Mouse (Mus musculus) neural tube, embryonic 14.5 days (tissue): ENCODE data around the gene 2610528A11Rik. TPM values are rescaled to one million over a fixed set of nuclear protein-coding genes. Genes with fewer than 3 reads are reported as not detected.
"Not testable (repeated sequence)": the region's sequence is repeated elsewhere in the genome, so short reads cannot be mapped to it uniquely, and the experiment has no call there.

Experiments
- ATAC-seq: fragments of 200-750 bp; cut with Nextera tagmentation; 2 replicates; pipeline ENCODE4 v1.8.0; 2017; ENCODE audit warnings: low read depth, mild to moderate bottlenecking, moderate TSS enrichment, moderate library complexity
- H3K27ac ChIP-seq: fragments of 300-500 bp; sonication (generic); 2 replicates; pipeline ENCODE4 v1.5.1; 2014; ENCODE audit warnings: low read depth, mild to moderate bottlenecking, control low read depth, low read length, moderate library complexity, mixed read lengths
- H3K27me3 ChIP-seq: fragments of 300-500 bp; sonication (generic); 2 replicates; pipeline ENCODE4 v1.6.1; 2014; ENCODE audit warnings: low read length; ENCODE audit not compliant: control insufficient read depth, insufficient read depth
- H3K36me3 ChIP-seq: fragments of 300-500 bp; sonication (generic); 2 replicates; pipeline ENCODE4 v1.6.1; 2014; ENCODE audit warnings: low read length, mixed read lengths; ENCODE audit not compliant: control insufficient read depth, insufficient read depth
- H3K4me1 ChIP-seq: fragments of 300-500 bp; sonication (generic); 2 replicates; pipeline ENCODE4 v1.6.1; 2014; ENCODE audit warnings: low read length; ENCODE audit not compliant: control insufficient read depth, insufficient read depth
- H3K4me2 ChIP-seq: fragments of 300-500 bp; sonication (generic); 2 replicates; pipeline ENCODE4 v1.6.1; 2014; ENCODE audit warnings: mild to moderate bottlenecking, low read depth, low read length, control low read depth
- H3K4me3 ChIP-seq: fragments of 300-500 bp; sonication (generic); 2 replicates; pipeline ENCODE4 v1.5.1; 2014; ENCODE audit warnings: low read depth, low read length, control low read depth, mixed read lengths
- H3K9ac ChIP-seq: fragments of 300-500 bp; sonication (generic); replicated peaks from 2 replicates; pipeline ENCODE4 v1.6.1; 2014; ENCODE audit warnings: low read depth, mild to moderate bottlenecking, control low read depth, low read length, mixed read lengths
- H3K9me3 ChIP-seq: fragments of 300-500 bp; sonication (generic); 2 replicates; pipeline ENCODE4 v1.6.1; 2016; ENCODE audit warnings: low read length; ENCODE audit not compliant: control insufficient read depth
- WGBS: fragments of 180-500 bp; shearing (Covaris S2); extraction: QIAGEN DNeasy Blood & Tissue Kit; methylation state at CpG from one replicate; pipeline ENCODE4 v1.1.7; 2014; 5-methylcytosine and 5-hydroxymethylcytosine counted together
- polyA plus RNA-seq: library from polyadenylated mRNA; unstranded; fragments of >200 nt; fragmentation: Nextera tagmentation; extraction: Ambion mirVana; gene quantifications from 2 replicates; pipeline ENCODE4 v1.2.1, GENCODE M21; 2014

2610528A11Rik gene
- polyA plus RNA-seq, result not detected in 2 replicates

DNA sequence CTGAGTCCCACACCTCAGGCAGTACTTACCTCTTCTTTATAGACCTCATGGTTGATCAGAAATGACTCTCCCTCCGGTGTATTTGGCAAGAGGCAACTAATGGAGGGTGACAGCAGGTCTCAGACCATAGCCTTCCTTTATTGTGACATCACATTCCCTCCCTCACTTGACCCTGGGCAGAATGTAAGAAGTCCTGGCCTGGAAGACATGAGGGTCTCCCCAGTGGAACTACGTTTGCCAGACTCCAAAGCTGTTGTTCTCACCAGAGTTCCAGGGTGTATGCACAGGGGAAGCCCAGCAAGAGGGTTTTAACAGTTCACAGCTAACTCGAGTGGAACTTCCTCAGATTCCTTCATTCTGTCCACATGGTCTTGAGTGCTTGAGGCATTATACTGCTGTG lies at the start of gene 2610528A11Rik:
TSS of gene 2610528A11Rik (minus strand) at position 101 of the 400 bp plus-strand sequence.
- Histone ChIP-seq H3K9me3 (no peaks in the 10 kb centered on the region), H3K27ac (no peak within 1 kb of the TSS), H3K4me1 (no peaks in the 10 kb centered on the region), H3K4me3 (no peak within 1 kb of the TSS), H3K9ac (no peak within 1 kb of the TSS), H3K27me3 (no peaks in the 10 kb centered on the region), H3K4me2 (no peak within 1 kb of the TSS), H3K36me3 (no peaks in the 10 kb centered on the region)
- WGBS, result 81% methylated on average over 3 of the region's 3 CpGs
- no peak for ATAC-seq

DNA sequence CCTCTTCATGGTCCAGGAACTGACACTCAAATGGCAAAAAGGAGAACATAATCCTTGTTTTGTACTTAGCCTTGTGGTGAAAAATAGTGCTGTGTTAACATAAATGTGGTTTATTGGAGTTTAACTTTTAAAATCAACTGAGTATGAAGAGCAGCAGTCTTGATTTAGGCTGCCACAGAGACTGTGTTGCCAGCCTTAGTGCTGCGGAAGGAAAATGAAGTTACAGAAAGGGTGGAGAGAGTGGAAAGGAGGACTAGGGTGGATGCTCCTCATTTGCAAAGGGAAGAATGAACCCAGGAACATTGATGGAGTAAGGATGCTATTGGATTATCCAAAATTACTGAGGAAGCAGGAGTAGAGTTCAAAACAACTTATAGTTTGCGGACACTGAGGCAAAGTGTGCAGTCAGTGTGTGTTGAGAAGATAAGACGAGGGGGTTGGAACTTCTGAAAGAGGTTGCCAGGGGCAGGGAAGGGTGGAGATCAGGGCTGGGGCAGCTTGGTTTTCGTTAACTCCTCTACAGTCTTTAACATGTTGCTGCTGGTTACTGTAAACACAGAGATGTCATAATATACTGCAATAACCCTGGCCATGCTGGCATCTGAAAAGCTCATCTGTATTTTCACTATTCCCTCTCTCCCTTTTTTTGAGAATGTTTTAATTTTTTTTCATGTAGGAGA lies 49.6 kb upstream of the 2610528A11Rik start:
- Histone ChIP-seq H3K36me3 (no peaks in the 10 kb centered on the region), H3K9ac (no peak overlapping the region), H3K4me2 (no peak overlapping the region), H3K4me1 (no peaks in the 10 kb centered on the region), H3K27ac (no peak overlapping the region), H3K27me3 (no peaks in the 10 kb centered on the region), H3K9me3 (no peaks in the 10 kb centered on the region), H3K4me3 (no peak overlapping the region)
- 86% methylated on average over 4 of the region's 4 CpGs for WGBS
- no peak for ATAC-seq

DNA sequence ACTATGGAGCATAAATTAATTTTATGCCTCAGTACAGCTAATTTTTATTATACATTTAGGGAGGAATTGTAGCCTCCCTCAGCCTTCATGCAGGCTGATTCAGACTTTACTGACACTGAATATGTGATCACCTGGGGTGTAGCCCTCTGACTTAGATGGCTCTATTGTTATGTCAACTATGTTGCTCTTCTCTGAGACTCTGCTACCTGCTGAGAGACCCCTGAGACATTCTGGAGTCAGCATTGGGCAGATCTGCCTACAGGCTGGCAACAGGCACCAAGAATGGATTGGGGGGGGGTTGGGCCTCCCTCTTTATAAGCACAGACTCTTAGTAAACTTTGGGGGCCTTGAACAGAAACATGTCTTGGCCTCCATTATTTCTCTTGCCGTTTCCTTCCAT lies 40.6 kb upstream of the 2610528A11Rik start:
- Histone ChIP-seq H3K9me3 (no peaks in the 10 kb centered on the region; the same call in 1 of the 2 replicates), H3K4me1 (no peaks in the 10 kb centered on the region), H3K4me3 (no peak overlapping the region), H3K9ac (no peak overlapping the region), H3K27me3 (no peaks in the 10 kb centered on the region), H3K27ac (no peak overlapping the region), H3K4me2 (no peak overlapping the region), H3K36me3 (no peaks in the 10 kb centered on the region)
- 91% methylated on average over 1 of the region's 1 CpGs for WGBS
- ATAC-seq, result no peak

DNA sequence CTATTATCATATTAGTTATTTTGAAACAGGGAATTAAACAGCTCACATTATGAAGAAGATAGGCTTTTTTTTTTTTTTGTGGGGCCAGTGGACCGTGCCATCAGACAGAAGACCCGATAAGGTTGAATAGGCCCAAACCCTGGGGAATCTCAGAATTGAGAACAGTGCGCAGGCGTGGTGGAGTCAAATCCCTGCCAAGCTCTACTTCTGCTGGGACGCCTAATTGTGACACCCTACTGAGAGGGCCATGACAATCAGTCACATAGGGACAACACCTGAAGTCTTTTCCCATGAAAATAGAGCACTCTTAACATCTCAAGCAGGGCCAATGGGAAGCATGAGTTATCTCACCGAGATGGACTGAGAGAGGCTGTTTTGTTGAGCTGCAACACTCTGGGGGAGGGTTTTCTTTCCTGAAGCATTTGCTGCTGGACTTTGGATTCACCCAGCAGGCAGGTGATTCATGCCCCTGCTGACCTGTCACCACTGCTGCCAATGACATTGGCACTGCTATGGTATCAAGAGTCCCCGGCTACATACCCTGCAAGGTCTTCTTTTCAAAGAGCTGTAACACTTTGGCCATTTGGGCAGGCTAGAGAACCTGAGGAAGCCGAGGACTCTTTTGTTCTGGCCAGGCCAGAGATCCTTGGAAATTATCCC lies 25.4 kb upstream of the 2610528A11Rik start:
- H3K36me3 ChIP-seq, result no peaks in the 10 kb centered on the region
- peaks cover 2% of the 10 kb centered on the region for H3K4me1 ChIP-seq
- H3K27ac ChIP-seq, result no peak overlapping the region
- no peaks in the 10 kb centered on the region for H3K9me3 ChIP-seq
- H3K4me3 ChIP-seq, result no peak overlapping the region
- WGBS, result 46% methylated on average over 8 of the region's 8 CpGs
- no peaks in the 10 kb centered on the region for H3K27me3 ChIP-seq
- no peak overlapping the region for H3K4me2 ChIP-seq
- no peak overlapping the region for H3K9ac ChIP-seq
- ATAC-seq, result no peak

DNA sequence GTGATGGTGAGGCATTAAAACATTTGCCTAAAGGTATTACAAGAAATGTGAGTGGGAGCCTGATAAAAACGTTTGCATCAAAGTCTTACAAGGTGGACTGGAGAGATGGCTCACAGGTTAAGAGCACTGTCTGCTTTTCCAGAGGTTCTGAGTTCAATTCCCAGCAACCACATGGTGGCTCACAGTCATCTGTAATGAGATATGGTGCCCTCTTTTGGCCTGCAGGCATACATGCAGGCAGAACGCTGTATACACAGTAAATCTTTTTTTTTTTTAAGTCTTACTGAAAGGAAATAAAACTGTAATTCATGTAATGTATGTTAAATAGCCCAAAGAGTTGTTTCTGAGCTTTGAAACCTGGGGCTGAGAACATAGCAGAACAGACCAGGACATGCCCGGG lies 23.8 kb upstream of the 2610528A11Rik start:
- H3K27ac ChIP-seq, H3K4me1 ChIP-seq: not testable (repeated sequence)

DNA sequence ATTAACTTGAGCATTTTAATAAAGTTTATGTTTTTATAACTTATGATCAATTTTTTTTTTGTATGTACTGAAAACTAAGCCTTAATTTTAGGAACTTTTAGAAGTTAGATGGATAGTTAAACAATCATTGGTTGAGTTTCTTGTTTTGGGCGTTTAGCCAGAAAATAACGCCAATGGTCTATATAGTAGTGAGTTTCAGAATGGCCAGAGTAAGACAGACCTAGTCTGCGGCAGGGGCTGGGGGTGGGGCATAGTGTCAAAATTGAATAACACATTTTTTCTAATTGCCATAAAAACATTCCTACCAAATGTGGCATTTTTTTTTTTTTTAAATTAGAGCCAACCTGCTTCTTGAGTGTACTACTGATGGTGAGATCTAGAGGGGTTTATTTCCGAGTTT lies 22.3 kb upstream of the 2610528A11Rik start:
- H3K4me2 ChIP-seq, result no peak overlapping the region
- H3K36me3 ChIP-seq, result no peaks in the 10 kb centered on the region
- no peak overlapping the region for H3K4me3 ChIP-seq
- H3K27me3 ChIP-seq, result no peaks in the 10 kb centered on the region
- 89% methylated on average over 4 of the region's 4 CpGs for WGBS
- H3K9ac ChIP-seq, result no peak overlapping the region
- peaks cover 6% of the 10 kb centered on the region for H3K4me1 ChIP-seq
- no peak for ATAC-seq
- no peak overlapping the region for H3K27ac ChIP-seq
- no peaks in the 10 kb centered on the region for H3K9me3 ChIP-seq

More for the DNA sequence above, 23.8 kb upstream of the 2610528A11Rik start:
- not testable (repeated sequence) for H3K4me3 ChIP-seq, H3K4me2 ChIP-seq, H3K36me3 ChIP-seq, H3K9me3 ChIP-seq, H3K9ac ChIP-seq, ATAC-seq, H3K27me3 ChIP-seq
- 77% methylated on average over 2 of the region's 3 CpGs for WGBS

DNA sequence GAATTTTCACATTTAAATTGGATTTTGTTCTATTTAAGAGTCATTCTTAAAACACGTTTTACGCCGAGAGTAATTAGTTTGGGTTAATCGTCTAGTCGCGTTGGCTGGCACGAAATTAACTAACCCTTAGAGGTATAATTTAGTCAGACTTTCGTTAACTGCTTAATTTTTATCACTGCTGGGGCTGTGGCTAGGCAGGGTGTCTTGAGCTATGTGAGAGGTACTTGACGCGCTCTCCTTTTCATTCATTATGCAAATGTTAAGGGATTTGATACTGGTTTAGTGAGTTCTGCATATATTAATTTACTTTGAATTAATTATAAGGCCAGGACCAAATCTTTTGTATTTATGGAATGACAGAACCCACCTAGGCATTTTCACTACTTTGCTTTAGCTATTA lies 21.8 kb upstream of the 2610528A11Rik start:
- Histone ChIP-seq H3K4me1 (peaks cover 6% of the 10 kb centered on the region), H3K36me3 (peaks cover 2% of the 10 kb centered on the region; the same call in 1 of the 2 replicates), H3K4me3 (peak overlapping the region; percentile 92), H3K9me3 (no peaks in the 10 kb centered on the region), H3K9ac (peak overlapping the region; percentile 93), H3K27me3 (no peaks in the 10 kb centered on the region), H3K27ac (peak overlapping the region; percentile 52), H3K4me2 (peak overlapping the region; percentile 62)
- WGBS, result 1% methylated on average over 10 of the region's 10 CpGs
- ATAC-seq, result peak; percentile 52

DNA sequence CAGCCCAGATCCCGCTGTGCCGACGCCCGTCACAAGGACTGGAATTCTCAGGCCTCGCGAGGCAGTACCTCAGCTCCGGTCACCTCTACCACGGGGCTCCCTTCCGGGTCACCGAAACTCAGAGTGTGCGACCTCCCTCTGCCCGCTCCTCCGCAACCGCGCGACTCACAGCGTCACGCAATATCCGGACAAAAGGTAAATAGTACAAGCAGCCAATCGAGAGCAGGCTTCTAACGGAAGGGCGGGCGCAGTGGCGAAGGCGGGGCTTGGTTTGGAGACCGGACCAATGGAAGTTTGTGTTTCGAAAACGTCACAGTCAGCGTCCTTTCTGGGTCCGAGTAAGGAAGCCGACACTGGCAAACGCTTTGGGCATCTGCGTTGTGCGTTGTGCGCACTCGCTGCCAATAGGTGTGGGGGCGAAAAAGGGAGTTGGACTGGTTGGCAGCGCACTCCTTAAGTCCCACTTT lies 21.3 kb upstream of the 2610528A11Rik start, which contains the start of gene Ghitm:
TSS of gene Ghitm (minus strand) at position 146 of the 467 bp plus-strand sequence.
- Histone ChIP-seq H3K4me1 (peaks cover 6% of the 10 kb centered on the region), H3K27me3 (no peaks in the 10 kb centered on the region), H3K36me3 (peaks cover 7% of the 10 kb centered on the region; the same call in 1 of the 2 replicates), H3K9me3 (no peaks in the 10 kb centered on the region), H3K4me3 (peak within 1 kb of the TSS; percentile 92), H3K27ac (peak within 1 kb of the TSS; percentile 78), H3K9ac (peak within 1 kb of the TSS; percentile 93), H3K4me2 (peak within 1 kb of the TSS; percentile 62)
- ATAC-seq, result peak; percentile 100
- under 1% methylated on average over 38 of the region's 38 CpGs for WGBS
